Mouse (Mus musculus): ENCODE data around the gene Cradd. TPM values are rescaled to one million over a fixed set of nuclear protein-coding genes. Genes with fewer than 3 reads are reported as not detected.

Cradd gene
- polyA plus RNA-seq, 1 experiment from 2014 or later: 10.2 TPM

DNA sequence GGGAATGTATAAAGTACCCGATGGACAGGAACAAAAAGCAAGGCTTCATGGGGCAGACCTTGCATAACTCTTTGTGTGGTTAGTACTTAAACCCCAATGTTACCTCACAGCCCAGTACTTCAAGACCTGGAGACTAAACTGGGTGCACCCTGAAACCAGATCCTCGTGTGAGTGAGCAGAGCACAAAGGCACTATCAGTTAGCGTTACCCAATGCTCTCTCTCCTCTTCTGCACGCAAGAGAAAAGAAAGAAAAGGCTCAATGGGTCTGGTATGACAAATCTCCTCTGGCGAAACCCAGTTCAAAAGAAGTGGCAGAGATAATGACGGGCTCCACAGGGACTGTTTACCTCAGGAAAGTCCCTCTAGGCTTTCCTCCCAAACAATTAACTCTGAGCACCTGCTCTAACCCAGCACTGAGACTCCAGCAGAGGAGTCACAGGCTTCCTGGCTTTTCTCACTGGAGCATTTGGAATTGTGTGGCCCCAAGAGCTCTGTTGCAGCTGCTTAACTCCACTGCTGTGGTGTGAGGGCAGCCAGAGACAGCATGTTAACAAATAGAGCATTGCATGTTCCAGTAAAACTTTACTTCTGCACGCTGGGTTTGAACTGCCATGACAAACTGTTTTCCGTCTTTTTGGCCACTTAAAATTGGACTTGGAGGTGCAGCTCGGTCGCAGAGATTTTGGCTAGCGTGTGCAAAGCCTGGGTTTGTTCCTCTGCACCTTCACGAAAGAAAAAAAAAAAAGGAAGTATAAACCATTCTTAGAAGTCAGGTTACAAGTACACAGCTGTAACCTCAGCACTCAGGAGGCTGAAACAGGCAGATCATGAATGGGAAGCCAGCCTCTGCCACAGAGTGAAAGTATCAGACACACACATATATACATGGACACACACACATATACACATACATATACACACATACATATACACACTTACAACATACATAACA is 21.4 kb downstream of the Cradd start:
- H3K36me3 ChIP-seq (ENCODE audit: control insufficient read depth, insufficient read depth, low read length): no peaks in the 10 kb centered on the region
- WGBS: 76% methylated on average over 11 of the region's 12 CpGs
- no peaks in the 10 kb centered on the region; the same call in 1 of the 2 replicates for H3K27me3 ChIP-seq (ENCODE audit: control insufficient read depth, insufficient read depth, low read length)
- H3K9me3 ChIP-seq (ENCODE audit: control insufficient read depth, low read length): no peaks in the 10 kb centered on the region
- H3K4me1 ChIP-seq (ENCODE audit: control insufficient read depth, insufficient read depth, low read length): peaks cover 8% of the 10 kb centered on the region; the same call in 1 of the 2 replicates
- no peak overlapping the region for H3K4me3 ChIP-seq (ENCODE audit: low read length)
- ATAC-seq (ENCODE audit: low FRiP score, low TSS enrichment): no peak
- no peak overlapping the region for H3K9ac ChIP-seq (ENCODE audit: low read depth, low read length)
- H3K27ac ChIP-seq (ENCODE audit: low read depth, low read length): no peak overlapping the region
- H3K4me2 ChIP-seq (replicated peaks; ENCODE audit: low read depth, low read length): no peak overlapping the region

DNA sequence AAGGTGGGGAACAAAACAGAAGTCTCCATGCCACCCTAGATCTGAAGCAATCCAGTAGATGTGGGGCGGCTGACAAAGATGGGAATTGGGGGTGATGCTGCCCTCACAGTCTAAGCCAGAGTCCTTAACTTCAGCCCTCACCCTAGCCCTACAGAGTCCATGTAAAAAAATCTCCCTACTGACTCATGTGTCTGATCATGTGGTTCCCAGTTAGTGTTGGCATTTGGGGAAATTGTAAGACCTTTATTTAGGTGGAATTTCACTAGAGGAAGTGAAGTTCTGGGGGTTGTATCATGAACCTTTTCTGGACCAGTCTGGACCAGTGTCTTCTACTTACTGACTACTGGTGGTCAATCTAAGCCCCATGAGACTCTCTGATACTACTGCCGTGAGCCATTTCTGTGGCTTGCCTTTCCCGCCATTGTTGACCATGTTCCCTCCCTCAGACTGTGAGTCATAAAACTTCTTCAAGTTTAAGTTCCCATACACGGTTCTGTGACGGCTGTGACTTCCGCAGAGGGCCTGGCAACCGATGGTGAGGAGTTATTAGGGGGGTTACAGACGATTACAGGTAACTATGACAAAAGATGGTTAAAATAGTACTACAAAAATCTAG is 23.6 kb downstream of the Cradd start:
- ATAC-seq (ENCODE audit: low FRiP score, low TSS enrichment): no peak
- Histone ChIP-seq H3K4me2 (replicated peaks; ENCODE audit: low read depth, low read length) (no peak overlapping the region), H3K36me3 (ENCODE audit: control insufficient read depth, insufficient read depth, low read length) (no peaks in the 10 kb centered on the region), H3K27ac (ENCODE audit: low read depth, low read length) (no peak overlapping the region), H3K9me3 (ENCODE audit: control insufficient read depth, low read length) (no peaks in the 10 kb centered on the region), H3K9ac (ENCODE audit: low read depth, low read length) (no peak overlapping the region), H3K4me3 (ENCODE audit: low read length) (no peak overlapping the region), H3K27me3 (ENCODE audit: control insufficient read depth, insufficient read depth, low read length) (no peaks in the 10 kb centered on the region; the same call in 1 of the 2 replicates), H3K4me1 (ENCODE audit: control insufficient read depth, insufficient read depth, low read length) (0 out of 2 replicates have a peak, but pooled peaks cover 4% of the 10 kb centered on the region)
- WGBS: 72% methylated on average over 8 of the region's 8 CpGs

DNA sequence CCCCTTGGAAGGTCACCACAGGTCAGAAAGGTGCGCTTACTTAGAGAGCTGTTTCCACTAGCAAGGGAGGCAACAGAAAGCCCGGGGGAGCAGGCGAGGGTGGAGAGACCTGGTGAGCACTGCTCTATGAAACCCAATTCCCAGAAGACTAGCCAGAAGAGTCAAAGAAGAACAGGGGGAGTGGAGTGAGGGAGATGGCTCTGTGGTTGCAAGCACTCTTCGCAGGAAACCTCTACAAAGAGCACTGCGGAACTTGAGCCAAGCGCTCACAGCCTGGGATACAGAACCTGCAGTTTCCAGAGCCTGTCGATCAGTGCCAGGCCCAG is 24.2 kb downstream of the Cradd start:
- Histone ChIP-seq H3K4me2 (replicated peaks; ENCODE audit: low read depth, low read length) (no peak overlapping the region), H3K9me3 (ENCODE audit: control insufficient read depth, low read length) (no peaks in the 10 kb centered on the region), H3K27ac (ENCODE audit: low read depth, low read length) (no peak overlapping the region), H3K4me1 (ENCODE audit: control insufficient read depth, insufficient read depth, low read length) (0 out of 2 replicates have a peak, but pooled peaks cover 4% of the 10 kb centered on the region), H3K4me3 (ENCODE audit: low read length) (no peak overlapping the region), H3K36me3 (ENCODE audit: control insufficient read depth, insufficient read depth, low read length) (no peaks in the 10 kb centered on the region), H3K27me3 (ENCODE audit: control insufficient read depth, insufficient read depth, low read length) (no peaks in the 10 kb centered on the region), H3K9ac (ENCODE audit: low read depth, low read length) (no peak overlapping the region)
- WGBS: 62% methylated on average over 7 of the region's 7 CpGs
- ATAC-seq (ENCODE audit: low FRiP score, low TSS enrichment): no peak

DNA sequence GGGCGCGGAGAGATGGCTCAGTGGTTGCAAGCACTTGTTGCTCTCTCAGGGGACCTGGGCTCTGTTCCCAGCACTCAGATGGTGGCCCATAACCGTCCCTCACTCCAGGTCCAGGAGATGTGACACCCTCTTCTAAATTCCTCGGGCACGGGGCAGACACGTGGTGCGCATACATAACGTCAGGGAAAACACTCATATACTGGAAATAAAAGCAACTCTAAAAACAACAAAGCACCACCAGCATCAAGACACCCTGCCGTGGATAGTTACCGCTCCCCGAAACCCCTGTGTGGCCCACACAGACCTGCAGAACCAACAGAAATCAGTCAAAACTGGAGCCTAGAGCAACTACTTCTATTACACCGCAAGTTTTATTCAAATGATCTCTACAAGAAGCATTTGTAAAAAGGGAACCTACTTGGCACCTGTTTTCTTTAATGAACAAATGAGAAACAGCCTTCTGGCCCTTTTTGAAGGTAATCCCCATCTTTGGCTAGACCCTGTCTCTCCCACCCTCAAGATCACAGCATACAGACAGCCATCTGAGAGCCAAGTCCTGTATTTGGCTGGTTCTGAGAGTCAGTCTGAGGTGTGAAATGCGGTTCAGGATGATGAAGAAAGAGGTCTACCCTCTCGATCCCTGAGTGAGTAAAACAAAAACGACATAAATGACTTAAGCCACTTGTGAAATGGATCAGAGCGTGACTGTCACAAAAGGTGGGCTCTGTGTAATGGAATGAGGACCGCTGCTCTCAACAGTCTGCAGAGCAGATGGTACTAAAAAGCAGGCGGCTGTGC is 24.7 kb downstream of the Cradd start:
- no peaks in the 10 kb centered on the region for H3K36me3 ChIP-seq (ENCODE audit: control insufficient read depth, insufficient read depth, low read length)
- H3K9ac ChIP-seq (ENCODE audit: low read depth, low read length): no peak overlapping the region
- no peaks in the 10 kb centered on the region for H3K9me3 ChIP-seq (ENCODE audit: control insufficient read depth, low read length)
- no peak for ATAC-seq (ENCODE audit: low FRiP score, low TSS enrichment)
- no peak overlapping the region for H3K4me2 ChIP-seq (replicated peaks; ENCODE audit: low read depth, low read length)
- H3K4me1 ChIP-seq (ENCODE audit: control insufficient read depth, insufficient read depth, low read length): 0 out of 2 replicates have a peak, but pooled peaks cover 1% of the 10 kb centered on the region
- 73% methylated on average over 18 of the region's 18 CpGs for WGBS
- H3K27me3 ChIP-seq (ENCODE audit: control insufficient read depth, insufficient read depth, low read length): no peaks in the 10 kb centered on the region
- H3K27ac ChIP-seq (ENCODE audit: low read depth, low read length): no peak overlapping the region
- H3K4me3 ChIP-seq (ENCODE audit: low read length): no peak overlapping the region

DNA sequence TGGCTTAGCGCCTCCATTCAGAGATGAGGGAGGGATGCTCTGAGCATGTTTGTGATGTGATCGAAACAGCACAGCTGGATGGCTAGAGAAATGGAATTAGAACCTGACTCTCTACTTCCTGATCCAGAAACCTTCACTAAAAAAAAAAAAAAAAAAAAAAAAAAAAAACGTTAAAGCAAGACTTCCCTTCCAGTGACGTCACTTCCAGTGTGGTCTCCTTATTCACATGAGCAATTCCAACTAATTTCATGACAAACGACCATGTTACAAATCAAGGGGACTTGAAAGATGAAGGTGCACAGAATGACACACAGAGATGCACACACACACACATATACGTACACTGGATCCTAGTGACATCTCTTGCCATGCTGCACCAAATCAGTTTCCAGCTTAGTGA is 25.4 kb downstream of the Cradd start:
- no peaks in the 10 kb centered on the region for H3K36me3 ChIP-seq (ENCODE audit: control insufficient read depth, insufficient read depth, low read length)
- H3K27me3 ChIP-seq (ENCODE audit: control insufficient read depth, insufficient read depth, low read length): no peaks in the 10 kb centered on the region
- no peak overlapping the region for H3K4me2 ChIP-seq (replicated peaks; ENCODE audit: low read depth, low read length)
- WGBS: 81% methylated on average over 6 of the region's 6 CpGs
- ATAC-seq (ENCODE audit: low FRiP score, low TSS enrichment): no peak
- 0 out of 2 replicates have a peak, but pooled peaks cover 2% of the 10 kb centered on the region for H3K9me3 ChIP-seq (ENCODE audit: control insufficient read depth, low read length)
- no peaks in the 10 kb centered on the region for H3K4me1 ChIP-seq (ENCODE audit: control insufficient read depth, insufficient read depth, low read length)
- H3K4me3 ChIP-seq (ENCODE audit: low read length): no peak overlapping the region
- no peak overlapping the region for H3K27ac ChIP-seq (ENCODE audit: low read depth, low read length)
- no peak overlapping the region for H3K9ac ChIP-seq (ENCODE audit: low read depth, low read length)

DNA sequence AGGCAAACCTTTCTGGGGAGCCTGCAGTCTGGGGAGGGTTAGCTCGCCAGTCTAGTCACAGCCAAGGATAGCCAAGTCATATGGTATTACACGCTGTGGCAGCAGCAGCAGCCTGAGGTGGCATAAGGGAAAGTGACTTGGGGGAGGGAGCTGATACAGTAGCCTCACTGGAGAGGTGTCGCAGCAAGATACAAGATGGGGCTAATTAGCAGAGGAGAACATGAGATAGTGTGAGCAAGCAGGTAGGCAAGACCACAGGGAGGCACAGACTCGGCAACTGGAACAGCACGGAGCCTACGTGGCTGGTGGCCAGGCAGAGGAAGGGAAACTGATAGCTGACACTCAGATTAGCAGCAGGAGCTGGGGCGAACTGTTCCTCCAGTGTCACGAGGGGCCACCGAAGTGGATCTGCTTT is 26.2 kb downstream of the Cradd start:
- Histone ChIP-seq H3K9me3 (ENCODE audit: control insufficient read depth, low read length) (0 out of 2 replicates have a peak, but pooled peaks cover 2% of the 10 kb centered on the region), H3K4me3 (ENCODE audit: low read length) (no peak overlapping the region), H3K36me3 (ENCODE audit: control insufficient read depth, insufficient read depth, low read length) (no peaks in the 10 kb centered on the region), H3K27me3 (ENCODE audit: control insufficient read depth, insufficient read depth, low read length) (no peaks in the 10 kb centered on the region), H3K4me2 (replicated peaks; ENCODE audit: low read depth, low read length) (no peak overlapping the region), H3K9ac (ENCODE audit: low read depth, low read length) (no peak overlapping the region), H3K27ac (ENCODE audit: low read depth, low read length) (no peak overlapping the region), H3K4me1 (ENCODE audit: control insufficient read depth, insufficient read depth, low read length) (no peaks in the 10 kb centered on the region)
- ATAC-seq (ENCODE audit: low FRiP score, low TSS enrichment): 0 out of 2 replicates have a peak, but pooled peaks have one; percentile 24
- 76% methylated on average over 9 of the region's 9 CpGs for WGBS

DNA sequence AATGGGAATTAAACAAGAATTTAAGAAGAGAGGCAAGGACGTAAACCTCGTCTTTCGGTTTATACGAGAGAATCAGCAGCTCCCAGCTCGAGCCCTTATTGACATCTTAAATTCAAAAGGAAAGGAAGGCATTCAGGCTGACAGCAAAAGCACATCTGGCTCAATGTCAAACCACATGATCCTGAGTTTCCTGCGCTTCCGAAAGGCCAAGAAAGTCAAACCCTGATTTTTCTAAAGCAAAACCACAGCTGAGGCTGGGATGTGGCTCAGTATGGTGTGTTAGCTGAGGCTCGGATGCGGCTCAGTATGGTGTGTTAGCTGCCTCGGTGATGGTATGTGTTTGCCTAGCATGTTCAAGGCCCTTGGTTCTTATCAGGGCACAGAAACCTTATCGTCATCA is 26.9 kb downstream of the Cradd start:
- Histone ChIP-seq H3K4me2 (replicated peaks; ENCODE audit: low read depth, low read length) (no peak overlapping the region), H3K9ac (ENCODE audit: low read depth, low read length) (no peak overlapping the region), H3K27me3 (ENCODE audit: control insufficient read depth, insufficient read depth, low read length) (no peaks in the 10 kb centered on the region), H3K27ac (ENCODE audit: low read depth, low read length) (no peak overlapping the region), H3K4me3 (ENCODE audit: low read length) (no peak overlapping the region), H3K4me1 (ENCODE audit: control insufficient read depth, insufficient read depth, low read length) (no peaks in the 10 kb centered on the region), H3K9me3 (ENCODE audit: control insufficient read depth, low read length) (0 out of 2 replicates have a peak, but pooled peaks cover 2% of the 10 kb centered on the region), H3K36me3 (ENCODE audit: control insufficient read depth, insufficient read depth, low read length) (no peaks in the 10 kb centered on the region)
- 77% methylated on average over 11 of the region's 11 CpGs for WGBS
- no peak for ATAC-seq (ENCODE audit: low FRiP score, low TSS enrichment)

DNA sequence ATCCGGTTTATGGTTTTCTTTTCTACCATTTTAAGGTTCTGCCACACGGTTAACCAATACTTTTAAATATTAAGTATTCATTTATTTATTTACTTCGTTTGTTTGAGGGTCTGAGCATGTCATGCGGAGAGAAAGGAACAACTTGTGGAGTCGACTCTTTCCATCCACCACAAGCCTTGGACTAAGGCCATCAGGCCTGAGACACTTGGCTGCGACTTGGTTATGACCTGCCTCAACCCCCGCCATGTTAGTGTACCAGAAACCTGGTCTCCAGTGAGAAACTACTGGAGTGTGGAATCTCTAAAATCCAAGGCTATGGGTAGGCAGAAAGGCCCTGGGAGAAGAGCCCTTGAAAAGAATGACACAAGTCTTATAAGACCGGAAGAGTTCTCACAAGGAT is 30.7 kb downstream of the Cradd start:
- Histone ChIP-seq H3K27ac (ENCODE audit: low read depth, low read length) (no peak overlapping the region), H3K9me3 (ENCODE audit: control insufficient read depth, low read length) (0 out of 2 replicates have a peak, but pooled peaks cover 2% of the 10 kb centered on the region), H3K27me3 (ENCODE audit: control insufficient read depth, insufficient read depth, low read length) (no peaks in the 10 kb centered on the region), H3K4me2 (replicated peaks; ENCODE audit: low read depth, low read length) (no peak overlapping the region), H3K4me1 (ENCODE audit: control insufficient read depth, insufficient read depth, low read length) (no peaks in the 10 kb centered on the region), H3K36me3 (ENCODE audit: control insufficient read depth, insufficient read depth, low read length) (no peaks in the 10 kb centered on the region), H3K9ac (ENCODE audit: low read depth, low read length) (no peak overlapping the region), H3K4me3 (ENCODE audit: low read length) (no peak overlapping the region)
- ATAC-seq (ENCODE audit: low FRiP score, low TSS enrichment): no peak
- 94% methylated on average over 8 of the region's 8 CpGs for WGBS
